Mouse (Mus musculus) gastrocnemius, adult 8-10 months (tissue): ENCODE measurements around the gene Theg. TPM values are rescaled to one million over a fixed set of nuclear protein-coding genes. Genes with fewer than 3 reads are reported as not detected.

Experiments
- DNase-seq, 2 experiments: peaks; one replicate each; pipeline ENCODE4 v3.0.0; 2022; ENCODE audit warnings: low spot score in 2 of 2
- total RNA-seq, 4 experiments: library from RNA; stranded (reverse); gene quantifications; 2 replicates each; pipeline ENCODE4 v1.2.4; 2022

Gene Theg
- total RNA-seq = not detected

DNA sequence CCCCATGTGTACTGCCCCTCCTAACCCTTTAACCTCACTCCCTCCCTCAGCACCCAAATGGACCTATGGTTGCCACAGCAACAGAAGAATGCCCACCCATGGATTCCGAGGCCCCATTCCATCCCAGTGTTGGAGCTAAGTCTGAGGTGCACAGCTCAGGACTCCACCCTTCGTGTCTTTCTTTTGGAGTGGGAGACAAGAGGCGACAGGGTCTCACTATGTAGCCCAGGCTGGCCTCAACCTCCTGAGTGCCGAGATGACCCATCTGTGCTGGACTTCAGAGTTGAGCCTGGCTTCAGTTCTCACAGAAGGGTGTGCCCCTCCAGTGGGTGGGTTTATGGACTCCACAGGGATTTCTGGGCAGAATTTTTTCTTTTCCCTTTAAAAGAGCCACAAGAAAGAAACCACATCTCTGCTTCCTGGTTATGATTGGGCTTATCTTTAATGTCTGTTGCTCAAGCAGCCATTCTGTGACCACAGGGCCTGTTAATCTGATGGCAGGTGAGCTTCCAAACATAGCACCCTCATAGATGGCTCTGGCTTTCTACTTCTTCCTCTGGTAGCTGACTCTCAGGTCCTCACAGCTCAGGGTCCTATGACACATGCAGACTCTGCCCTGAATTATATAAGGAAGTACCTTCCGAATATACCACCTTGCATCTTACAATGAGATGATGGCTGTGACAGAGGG, at the start of gene Theg:
Gene Theg, minus strand, starts transcription at position 271 of the 691 bp plus-strand sequence.
- DNase-seq = no peak

DNA sequence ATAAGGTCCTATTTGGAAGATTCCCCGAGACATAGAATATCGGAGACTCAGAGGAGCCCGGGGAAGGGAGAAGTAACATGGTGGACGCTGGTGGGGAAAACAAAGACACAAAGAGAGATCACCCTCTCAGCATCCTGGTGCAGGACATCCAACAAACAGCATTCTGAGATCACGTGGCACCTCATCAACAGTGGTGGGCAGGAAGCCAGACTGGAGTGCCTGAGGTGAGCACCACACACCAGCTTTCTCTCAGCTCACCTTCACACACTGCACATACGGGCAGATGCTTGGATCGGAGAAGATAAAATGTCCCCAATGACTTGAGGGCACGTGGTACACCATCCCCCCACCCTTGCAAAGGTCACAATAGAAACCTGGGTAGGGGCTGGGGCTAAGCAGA, 49.2 kb upstream of the Theg start:
- no peak for DNase-seq

GRCm38 (mm10) chr10:79633006-79633777, 46.1 kb upstream of the Theg start:
- no peak for DNase-seq

DNA sequence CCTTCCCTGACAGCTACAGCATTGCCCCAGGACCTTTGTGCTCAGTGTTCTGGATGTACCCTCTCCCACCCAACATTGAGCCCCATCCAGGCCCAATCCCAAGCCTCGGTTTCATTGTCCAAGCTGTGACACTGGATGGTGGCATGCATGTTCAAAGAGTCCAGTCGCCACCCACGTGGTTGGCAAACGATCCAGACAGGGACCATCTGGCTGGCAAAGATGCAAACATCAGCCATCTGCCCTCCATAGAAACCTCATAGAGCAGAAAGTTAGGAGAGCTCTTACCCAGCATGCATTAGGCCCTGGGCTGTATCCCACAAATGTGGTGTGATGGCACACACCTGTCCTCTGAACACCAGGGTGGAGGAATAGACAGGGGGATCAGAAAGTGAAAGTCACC, 44.3 kb upstream of the Theg start:
- no peak for DNase-seq

GRCm38 (mm10) chr10:79628377-79628776, 41.2 kb upstream of the Theg start:
- DNase-seq = no peak

GRCm38 (mm10) chr10:79626156-79626555, 39.0 kb upstream of the Theg start:
- no peak for DNase-seq

GRCm38 (mm10) chr10:79625398-79625797, 38.3 kb upstream of the Theg start:
- no peak for DNase-seq

- DNase-seq = no peak
Measured at GRCm38 (mm10) chr10:79623950-79624349, 36.8 kb upstream of the Theg start.

DNA sequence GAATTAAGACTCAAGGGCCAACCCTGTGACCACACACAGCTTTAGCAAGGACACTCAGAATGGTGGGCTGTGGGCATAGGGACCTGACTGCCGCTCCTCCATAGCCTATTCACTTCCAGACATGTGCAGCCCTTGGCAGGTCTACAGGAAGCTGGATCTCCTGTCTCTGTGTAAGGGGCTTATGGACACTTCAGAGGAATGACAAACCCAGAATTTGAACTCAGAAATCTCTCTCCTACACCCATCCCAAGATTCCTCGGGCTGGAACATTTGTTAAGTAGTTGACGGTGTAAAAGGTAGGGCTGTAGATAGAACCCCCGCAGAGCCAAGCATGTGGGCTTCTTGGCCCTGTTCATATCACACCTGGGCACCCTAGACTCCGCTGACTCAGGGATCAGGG, 29.2 kb upstream of the Theg start:
- DNase-seq = no peak

GRCm38 (mm10) chr10:79615860-79616259, 28.7 kb upstream of the Theg start:
- no peak for DNase-seq

GRCm38 (mm10) chr10:79614305-79614643, 27.1 kb upstream of the Theg start:
- DNase-seq = no peak

GRCm38 (mm10) chr10:79613578-79614304, 26.6 kb upstream of the Theg start, which contains the start of gene C2cd4c:
C2cd4c (minus strand) TSS chr10:79614025.
- DNase-seq = peak in 1 of 2 experiments; percentile 33

GRCm38 (mm10) chr10:79612192-79613135, 25.3 kb upstream of the Theg start:
- DNase-seq = no peak

DNA sequence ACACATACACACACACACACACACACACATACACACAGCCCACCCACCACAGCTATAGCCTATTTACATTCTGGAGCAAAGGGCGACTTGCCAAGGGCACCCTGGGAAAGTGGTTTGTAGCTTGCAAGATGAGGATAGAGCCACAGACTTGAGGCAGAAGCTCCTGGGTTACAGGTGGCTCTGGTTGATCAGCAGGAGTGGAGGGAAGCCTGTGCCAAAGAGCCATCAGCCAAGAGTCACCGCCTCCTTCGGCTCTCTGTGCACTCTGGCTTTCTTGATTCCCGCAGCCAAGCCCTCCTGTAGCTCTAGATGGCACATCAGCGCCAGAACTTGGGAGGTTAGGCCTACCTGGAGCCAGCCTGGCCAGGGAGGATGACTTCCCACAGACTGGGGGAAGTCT, 24.2 kb upstream of the Theg start:
- no peak for DNase-seq

DNA sequence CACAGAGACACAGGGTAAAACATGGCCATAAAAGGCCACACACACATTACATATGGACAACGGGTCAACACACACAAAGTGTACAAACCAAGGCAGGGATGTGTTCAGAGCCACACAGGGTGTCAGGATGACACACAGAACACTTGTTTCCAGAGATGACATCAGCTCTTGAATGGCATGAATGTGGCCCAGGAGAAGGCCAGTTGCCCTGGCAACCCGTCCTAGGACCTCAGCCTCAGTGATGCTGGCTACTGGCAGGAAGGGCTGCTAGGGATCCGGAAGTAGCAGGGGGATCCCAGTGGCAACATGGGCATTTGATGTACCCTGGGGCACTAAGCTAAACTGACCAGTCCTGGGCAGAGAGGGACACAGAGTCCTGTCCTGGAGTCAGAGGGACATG, 22.1 kb upstream of the Theg start:
- no peak for DNase-seq

- no peak for DNase-seq
Measured at GRCm38 (mm10) chr10:79607892-79608291, 20.8 kb upstream of the Theg start.

GRCm38 (mm10) chr10:79606537-79606936, 19.4 kb upstream of the Theg start:
- DNase-seq = no peak

GRCm38 (mm10) chr10:79597936-79598230, 10.8 kb upstream of the Theg start:
- no peak for DNase-seq

- no peak for DNase-seq
Measured at GRCm38 (mm10) chr10:79597051-79597935, 10.2 kb upstream of the Theg start.

GRCm38 (mm10) chr10:79595590-79595929, 8.4 kb upstream of the Theg start:
- DNase-seq = no peak
